Mouse (Mus musculus): ENCODE results near the gene Gm21860. TPM values are rescaled to one million over a fixed set of nuclear protein-coding genes. Genes with fewer than 3 reads are reported as not detected.
"Not testable (repeated sequence)": the region's sequence is repeated elsewhere in the genome, so short reads cannot be mapped to it uniquely, and the experiment has no call there.

Gene Gm21860
- polyA plus RNA-seq, 1 experiment from 2014 or later = not detected

- not testable (repeated sequence) for H3K9me3 ChIP-seq; H3K4me1 ChIP-seq (replicated peaks); H3K9ac ChIP-seq (replicated peaks); H3K4me2 ChIP-seq (replicated peaks); H3K36me3 ChIP-seq; H3K27ac ChIP-seq; H3K4me3 ChIP-seq (replicated peaks); ATAC-seq; H3K27me3 ChIP-seq
- WGBS = 81% methylated on average over 9 of the region's 9 CpGs
Measured at GRCm38 (mm10) chrY:90718021-90718420, 36.6 kb downstream of the Gm21860 start.

- not testable (repeated sequence) for H3K9ac ChIP-seq (replicated peaks); H3K9me3 ChIP-seq; H3K4me3 ChIP-seq (replicated peaks); H3K4me1 ChIP-seq (replicated peaks); ATAC-seq; H3K27ac ChIP-seq; H3K4me2 ChIP-seq (replicated peaks); H3K27me3 ChIP-seq; H3K36me3 ChIP-seq
- WGBS = 70% methylated on average over 7 of the region's 7 CpGs
Measured at GRCm38 (mm10) chrY:90717496-90717895, 37.1 kb downstream of the Gm21860 start.

Other genes with a start within 250 kb of the Gm21860 start
- gene Gm47283, start 29.9 kb upstream of the Gm21860 start, polyA plus RNA-seq (2015; fragmentation: Nextera tagmentation; extraction: Ambion mirVana) = not detected in 2 replicates
- gene Gm21748, start 84.4 kb upstream of the Gm21860 start, polyA plus RNA-seq (2015; fragmentation: Nextera tagmentation; extraction: Ambion mirVana) = not detected in 2 replicates

All from midbrain, embryonic 13.5 days (tissue).